Mouse (Mus musculus): Measurements from ENCODE around the gene Iyd. TPM values are rescaled to one million over a fixed set of nuclear protein-coding genes. Genes with fewer than 3 reads are reported as not detected.

The Iyd gene
- polyA plus RNA-seq, 1 experiment from 2014 or later = 0.55 TPM

Other genes starting within 250 kb of the Iyd start
- 242 and 287 TPM in 2 replicates for gene Ppp1r14c, start 174.2 kb upstream of the Iyd start, polyA plus RNA-seq (2015; fragmentation: Nextera tagmentation; extraction: Ambion mirVana)
- 7.6 and 8.0 TPM in 2 replicates for gene Plekhg1, start 200.1 kb downstream of the Iyd start, polyA plus RNA-seq (2015; fragmentation: Nextera tagmentation; extraction: Ambion mirVana)

Data from heart, embryonic 15.5 days (tissue).